Mouse (Mus musculus): Measurements from ENCODE around the gene Trim2. TPM values are rescaled to one million over a fixed set of nuclear protein-coding genes. Genes with fewer than 3 reads are reported as not detected.
A peak's percentile ranks its signal among the peaks of the same experiment; 100 is the strongest.

Gene Trim2
- polyA plus RNA-seq, 1 experiment: 10.2 TPM

DNA sequence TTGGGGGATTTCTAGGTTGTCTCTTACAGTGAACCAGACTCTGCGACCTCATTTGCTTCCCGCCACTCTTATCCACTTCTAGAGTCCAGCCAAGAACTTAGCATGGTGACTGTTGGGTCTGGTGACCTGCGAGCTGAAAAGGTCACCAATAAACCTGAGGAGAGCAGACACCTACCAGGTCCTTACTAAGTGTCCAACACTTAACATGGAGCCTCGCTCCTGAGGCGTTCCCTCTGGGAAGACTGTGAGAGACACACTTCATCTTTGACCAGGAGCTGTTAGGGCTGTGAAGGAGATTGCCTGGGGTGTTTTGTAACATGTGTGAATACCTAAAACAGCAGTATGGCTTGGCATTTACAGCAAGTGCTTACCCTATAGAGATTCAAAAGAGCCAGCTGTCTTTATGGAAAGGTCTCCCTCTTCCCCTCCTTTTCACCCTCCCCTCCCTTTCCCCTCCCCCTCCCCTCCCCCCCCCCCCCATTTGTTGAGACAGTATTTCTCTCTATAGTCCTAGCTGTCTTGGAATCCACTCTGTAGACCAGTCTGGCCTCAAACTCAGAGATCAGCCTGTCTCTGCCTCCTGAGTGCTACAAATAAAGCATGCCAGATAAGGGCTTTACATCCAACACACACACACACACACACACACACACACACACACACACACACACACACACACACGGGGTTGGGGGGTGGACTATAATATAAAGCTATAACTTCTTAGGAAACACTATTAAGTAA lies 7.3 kb upstream of the Trim2 start:
- no peaks in the 10 kb centered on the region; the same call in 1 of the 2 replicates for H3K4me1 ChIP-seq (ENCODE audit: control insufficient read depth, insufficient read depth, low read length)
- 70% methylated on average over 6 of the region's 6 CpGs for WGBS
- no peak for TF ChIP-seq CTCF (IDR thresholded peaks at IDR 0.05; ENCODE audit: control insufficient read depth, insufficient read depth, low read length)
- no peak for TF ChIP-seq POLR2A (IDR thresholded peaks at IDR 0.05; ENCODE audit: borderline replicate concordance, control insufficient read depth, low read depth, low read length)
- H3K27ac ChIP-seq (ENCODE audit: control insufficient read depth, insufficient read depth, low read depth, low read length, poor library complexity): no peak overlapping the region
- no peak overlapping the region for H3K4me3 ChIP-seq (replicated peaks; ENCODE audit: control insufficient read depth, low read depth, low read length)

- WGBS: 36% methylated on average over 18 of the region's 18 CpGs
- H3K4me1 ChIP-seq (ENCODE audit: control insufficient read depth, insufficient read depth, low read length): no peaks in the 10 kb centered on the region; the same call in 1 of the 2 replicates
- TF ChIP-seq CTCF (IDR thresholded peaks at IDR 0.05; ENCODE audit: control insufficient read depth, insufficient read depth, low read length) (peak; percentile 69), POLR2A (IDR thresholded peaks at IDR 0.05; ENCODE audit: borderline replicate concordance, control insufficient read depth, low read depth, low read length) (no peak)
- H3K4me3 ChIP-seq (replicated peaks; ENCODE audit: control insufficient read depth, low read depth, low read length): no peak overlapping the region
- no peak overlapping the region for H3K27ac ChIP-seq (ENCODE audit: control insufficient read depth, insufficient read depth, low read depth, low read length, poor library complexity)
Observed at GRCm38 (mm10) chr3:84313003-84313800, 6.5 kb upstream of the Trim2 start.

DNA sequence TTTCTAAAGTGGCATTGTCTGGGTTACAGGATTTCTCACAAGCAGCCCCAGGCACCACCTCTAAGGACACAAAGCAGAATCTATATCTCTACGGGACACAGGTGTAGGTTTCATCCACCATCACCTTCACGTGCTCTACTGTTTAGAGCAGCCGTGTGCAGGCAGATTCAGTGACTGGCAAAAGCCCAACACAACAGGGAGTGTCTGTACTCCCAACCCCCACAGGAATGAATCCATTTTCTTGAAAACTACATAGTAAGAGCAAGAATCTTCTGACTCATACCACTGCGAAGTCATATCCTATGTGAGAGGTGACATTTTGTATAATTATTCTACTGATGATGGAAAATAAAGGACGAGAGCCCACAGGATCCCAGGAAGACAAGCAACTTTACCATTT lies 5.6 kb upstream of the Trim2 start:
- 74% methylated on average over 5 of the region's 5 CpGs for WGBS

DNA sequence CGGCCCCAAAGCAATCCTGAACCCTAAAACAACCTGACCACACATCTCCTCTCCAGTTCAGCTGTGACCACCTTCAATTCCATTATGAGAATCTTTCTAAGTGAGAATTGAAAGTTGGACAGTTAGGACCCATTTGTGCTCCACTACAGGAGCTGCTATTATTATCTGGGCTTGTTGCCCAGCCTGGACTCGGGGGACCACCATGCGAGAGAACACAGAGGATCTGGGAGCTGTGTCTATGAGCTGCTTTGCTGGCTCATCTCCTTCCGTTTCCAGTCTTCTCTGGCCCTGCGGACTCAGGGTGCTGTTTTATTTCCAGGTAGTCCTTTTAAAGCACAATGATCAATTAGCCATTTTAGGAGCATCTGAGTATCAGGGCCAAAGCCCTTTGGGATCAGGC lies 839 bp upstream of the Trim2 start:
- Histone ChIP-seq H3K27ac (ENCODE audit: control insufficient read depth, insufficient read depth, low read depth, low read length, poor library complexity) (no peak overlapping the region), H3K4me3 (replicated peaks; ENCODE audit: control insufficient read depth, low read depth, low read length) (no peak overlapping the region), H3K4me1 (ENCODE audit: control insufficient read depth, insufficient read depth, low read length) (no peaks in the 10 kb centered on the region)
- TF ChIP-seq CTCF (IDR thresholded peaks at IDR 0.05; ENCODE audit: control insufficient read depth, insufficient read depth, low read length): no peak
- TF ChIP-seq POLR2A (IDR thresholded peaks at IDR 0.05; ENCODE audit: borderline replicate concordance, control insufficient read depth, low read depth, low read length): no peak
- WGBS: 76% methylated on average over 5 of the region's 5 CpGs

More for the DNA sequence above, 5.6 kb upstream of the Trim2 start:
- no peak overlapping the region for H3K4me3 ChIP-seq (replicated peaks; ENCODE audit: control insufficient read depth, low read depth, low read length)
- H3K4me1 ChIP-seq (ENCODE audit: control insufficient read depth, insufficient read depth, low read length): no peaks in the 10 kb centered on the region; the same call in 1 of the 2 replicates
- no peak for TF ChIP-seq POLR2A (IDR thresholded peaks at IDR 0.05; ENCODE audit: borderline replicate concordance, control insufficient read depth, low read depth, low read length)
- no peak for TF ChIP-seq CTCF (IDR thresholded peaks at IDR 0.05; ENCODE audit: control insufficient read depth, insufficient read depth, low read length)
- no peak overlapping the region for H3K27ac ChIP-seq (ENCODE audit: control insufficient read depth, insufficient read depth, low read depth, low read length, poor library complexity)

DNA sequence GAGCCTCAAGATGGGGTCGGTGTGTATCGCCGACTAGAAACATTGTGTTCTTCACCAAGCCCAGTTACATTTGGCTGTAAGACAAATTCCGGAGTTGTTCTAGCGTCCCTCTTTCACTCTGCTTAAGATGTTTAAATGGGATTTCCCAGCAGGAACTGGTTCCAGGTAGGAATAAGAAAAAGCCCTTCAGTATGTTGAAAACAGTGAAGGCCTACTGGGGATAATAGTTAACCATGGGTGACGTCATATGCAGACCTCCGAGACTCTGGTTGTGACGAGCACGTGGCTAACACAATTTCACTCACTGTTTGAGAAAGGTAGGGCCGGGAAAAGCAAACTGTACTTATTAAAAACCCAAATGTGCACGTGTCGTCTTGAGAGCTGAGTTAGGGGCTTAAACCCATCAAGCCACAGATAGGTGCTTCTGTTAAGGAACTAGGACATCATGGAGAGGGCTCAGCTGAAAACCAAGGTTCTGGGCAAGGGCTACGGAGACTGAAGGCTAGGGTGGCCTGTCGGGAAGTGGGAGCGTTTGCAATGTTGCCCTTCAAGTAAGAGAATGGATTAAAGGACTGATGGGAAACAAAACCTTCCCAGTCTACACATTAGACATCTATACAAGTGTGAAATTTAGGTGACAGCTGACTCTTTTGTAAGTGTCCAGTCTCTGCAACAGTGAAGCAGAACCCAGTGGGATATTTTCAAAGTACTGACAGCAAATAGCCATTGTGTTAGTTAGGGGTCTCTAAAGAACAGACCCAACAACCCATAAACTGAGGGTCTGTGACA lies 761 bp downstream of the Trim2 start:
- H3K27ac ChIP-seq (ENCODE audit: control insufficient read depth, insufficient read depth, low read depth, low read length, poor library complexity): no peak overlapping the region
- WGBS: 59% methylated on average over 15 of the region's 15 CpGs
- no peak overlapping the region for H3K4me3 ChIP-seq (replicated peaks; ENCODE audit: control insufficient read depth, low read depth, low read length)
- TF ChIP-seq POLR2A (IDR thresholded peaks at IDR 0.05; ENCODE audit: borderline replicate concordance, control insufficient read depth, low read depth, low read length) (no peak), CTCF (IDR thresholded peaks at IDR 0.05; ENCODE audit: control insufficient read depth, insufficient read depth, low read length) (no peak)
- no peaks in the 10 kb centered on the region for H3K4me1 ChIP-seq (ENCODE audit: control insufficient read depth, insufficient read depth, low read length)

- H3K27ac ChIP-seq (ENCODE audit: control insufficient read depth, insufficient read depth, low read depth, low read length, poor library complexity): no peak overlapping the region
- no peaks in the 10 kb centered on the region for H3K4me1 ChIP-seq (ENCODE audit: control insufficient read depth, insufficient read depth, low read length)
- TF ChIP-seq CTCF (IDR thresholded peaks at IDR 0.05; ENCODE audit: control insufficient read depth, insufficient read depth, low read length) (no peak), POLR2A (IDR thresholded peaks at IDR 0.05; ENCODE audit: borderline replicate concordance, control insufficient read depth, low read depth, low read length) (no peak)
- H3K4me3 ChIP-seq (replicated peaks; ENCODE audit: control insufficient read depth, low read depth, low read length): peak overlapping the region; percentile 55
- 3% methylated on average over 28 of the region's 28 CpGs for WGBS
Observed at GRCm38 (mm10) chr3:84305010-84305692, 1.5 kb downstream of the Trim2 start.

- H3K27ac ChIP-seq (ENCODE audit: control insufficient read depth, insufficient read depth, low read depth, low read length, poor library complexity): no peak overlapping the region; the same call in 1 of the 2 replicates
- 2% methylated on average over 32 of the region's 32 CpGs for WGBS
- H3K4me3 ChIP-seq (replicated peaks; ENCODE audit: control insufficient read depth, low read depth, low read length): no peak overlapping the region
- no peaks in the 10 kb centered on the region for H3K4me1 ChIP-seq (ENCODE audit: control insufficient read depth, insufficient read depth, low read length)
- TF ChIP-seq POLR2A (IDR thresholded peaks at IDR 0.05; ENCODE audit: borderline replicate concordance, control insufficient read depth, low read depth, low read length): no peak
- no peak for TF ChIP-seq CTCF (IDR thresholded peaks at IDR 0.05; ENCODE audit: control insufficient read depth, insufficient read depth, low read length)
Observed at GRCm38 (mm10) chr3:84304339-84305009, 2.2 kb downstream of the Trim2 start.

All from bone marrow, adult 2 months (tissue).